Mouse (Mus musculus): ENCODE data around the gene Foxd1. TPM values are rescaled to one million over a fixed set of nuclear protein-coding genes. Genes with fewer than 3 reads are reported as not detected.

The Foxd1 gene
- polyA plus RNA-seq, 1 experiment: 0.37 TPM

GRCm38 (mm10) chr13:98377746-98378145 lies 23.7 kb downstream of the Foxd1 start:
- no peaks in the 10 kb centered on the region for H3K36me3 ChIP-seq (ENCODE audit: control insufficient read depth, insufficient read depth)
- H3ac ChIP-seq (ENCODE audit: control insufficient read depth, insufficient read length): no peak overlapping the region
- H3K4me2 ChIP-seq (ENCODE audit: low read depth): no peak overlapping the region
- H3K79me2 ChIP-seq (ENCODE audit: control insufficient read depth, insufficient read depth): no peaks in the 10 kb centered on the region
- no peak for TF ChIP-seq TCF12 (IDR thresholded peaks at IDR 0.05; ENCODE audit: insufficient read depth, poor library complexity, severe bottlenecking)
- TF ChIP-seq POLR2AphosphoS2 (IDR thresholded peaks at IDR 0.05; ENCODE audit: insufficient read length, low read depth): no peak
- no peak for TF ChIP-seq MAX (IDR thresholded peaks at IDR 0.05; ENCODE audit: low read depth)
- no peak for TF ChIP-seq USF1 (IDR thresholded peaks at IDR 0.05; ENCODE audit: low read depth)
- H3K27me3 ChIP-seq (ENCODE audit: control insufficient read depth, insufficient read depth, insufficient read length): no peaks in the 10 kb centered on the region
- H3K4me3 ChIP-seq: no peak overlapping the region

- Histone ChIP-seq H3K79me2 (ENCODE audit: control insufficient read depth, insufficient read depth) (no peaks in the 10 kb centered on the region), H3K36me3 (ENCODE audit: control insufficient read depth, insufficient read depth) (no peaks in the 10 kb centered on the region), H3K27me3 (ENCODE audit: control insufficient read depth, insufficient read depth, insufficient read length) (no peaks in the 10 kb centered on the region), H3K4me3 (no peak overlapping the region), H3K4me2 (ENCODE audit: low read depth) (no peak overlapping the region), H3ac (ENCODE audit: control insufficient read depth, insufficient read length) (no peak overlapping the region)
- no peak for TF ChIP-seq TCF3 (IDR thresholded peaks at IDR 0.05; ENCODE audit: insufficient read length, low read depth)
- no peak for TF ChIP-seq TCF12 (IDR thresholded peaks at IDR 0.05; ENCODE audit: insufficient read depth, poor library complexity, severe bottlenecking)
- no peak for TF ChIP-seq CEBPB (IDR thresholded peaks at IDR 0.05; ENCODE audit: insufficient read depth, poor library complexity, severe bottlenecking)
- TF ChIP-seq MAX (IDR thresholded peaks at IDR 0.05; ENCODE audit: low read depth): no peak
- no peak for TF ChIP-seq E2F4 (IDR thresholded peaks at IDR 0.05; ENCODE audit: insufficient read depth)
- TF ChIP-seq POLR2A (IDR thresholded peaks at IDR 0.05; ENCODE audit: insufficient read length, low read depth): no peak
- TF ChIP-seq MYOG (IDR thresholded peaks at IDR 0.05; ENCODE audit: control insufficient read depth in 1 of 3, insufficient read depth in 1 of 3, insufficient read length in 2 of 3, low read depth in 2 of 3): no peak
Observed at GRCm38 (mm10) chr13:98382751-98383150, 28.7 kb downstream of the Foxd1 start.

GRCm38 (mm10) chr13:98383911-98384498 lies 30.0 kb downstream of the Foxd1 start:
- Histone ChIP-seq H3K79me2 (ENCODE audit: control insufficient read depth, insufficient read depth) (no peaks in the 10 kb centered on the region), H3K4me3 (no peak overlapping the region), H3ac (ENCODE audit: control insufficient read depth, insufficient read length) (no peak overlapping the region), H3K4me2 (ENCODE audit: low read depth) (no peak overlapping the region), H3K27me3 (ENCODE audit: control insufficient read depth, insufficient read depth, insufficient read length) (no peaks in the 10 kb centered on the region), H3K36me3 (ENCODE audit: control insufficient read depth, insufficient read depth) (no peaks in the 10 kb centered on the region)
- TF ChIP-seq MAX (IDR thresholded peaks at IDR 0.05; ENCODE audit: low read depth): no peak

- H3K4me2 ChIP-seq (ENCODE audit: low read depth): no peak overlapping the region
- H3K4me3 ChIP-seq: no peak overlapping the region
- no peak for TF ChIP-seq POLR2AphosphoS2 (IDR thresholded peaks at IDR 0.05; ENCODE audit: insufficient read length, low read depth)
- TF ChIP-seq POLR2A (IDR thresholded peaks at IDR 0.05; ENCODE audit: insufficient read length, low read depth): no peak
- TF ChIP-seq TCF3 (IDR thresholded peaks at IDR 0.05; ENCODE audit: insufficient read length, low read depth): no peak
- TF ChIP-seq MAX (IDR thresholded peaks at IDR 0.05; ENCODE audit: low read depth): no peak
- TF ChIP-seq CEBPB (IDR thresholded peaks at IDR 0.05; ENCODE audit: insufficient read depth, poor library complexity, severe bottlenecking): no peak
- no peak for TF ChIP-seq MYOG (IDR thresholded peaks at IDR 0.05; ENCODE audit: control insufficient read depth in 1 of 3, insufficient read depth in 1 of 3, insufficient read length in 2 of 3, low read depth in 2 of 3)
- TF ChIP-seq USF1 (IDR thresholded peaks at IDR 0.05; ENCODE audit: low read depth): no peak
- no peak for TF ChIP-seq REST (IDR thresholded peaks at IDR 0.05; ENCODE audit: insufficient read depth, insufficient read length)
- no peak for TF ChIP-seq MYOD1 (IDR thresholded peaks at IDR 0.05; ENCODE audit: control insufficient read depth in 1 of 3, insufficient read length in 2 of 3, low read depth in 2 of 3)
- H3K36me3 ChIP-seq (ENCODE audit: control insufficient read depth, insufficient read depth): no peaks in the 10 kb centered on the region
- H3K27me3 ChIP-seq (ENCODE audit: control insufficient read depth, insufficient read depth, insufficient read length): no peaks in the 10 kb centered on the region
- H3K79me2 ChIP-seq (ENCODE audit: control insufficient read depth, insufficient read depth): no peaks in the 10 kb centered on the region
- no peak overlapping the region for H3ac ChIP-seq (ENCODE audit: control insufficient read depth, insufficient read length)
Observed at GRCm38 (mm10) chr13:98385877-98386276, 31.8 kb downstream of the Foxd1 start.

DNA sequence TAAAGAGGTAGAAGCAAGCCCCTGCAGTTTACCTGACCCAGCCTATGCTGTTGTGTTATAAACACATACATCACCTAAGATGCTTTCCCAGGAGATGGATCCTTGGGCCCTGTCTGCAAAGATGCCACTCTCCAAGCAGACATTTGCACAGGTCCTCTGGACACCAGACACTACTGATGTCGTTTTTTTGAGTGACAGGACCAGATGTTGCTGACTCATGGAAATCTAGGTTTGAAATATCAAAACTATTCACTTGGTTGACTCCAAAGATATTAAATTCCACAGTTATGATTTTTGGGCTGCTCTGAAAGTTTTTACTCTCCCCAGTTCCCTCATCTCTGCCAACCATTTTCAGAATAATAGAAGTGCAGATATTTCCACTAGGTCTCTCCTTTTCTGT lies 35.0 kb downstream of the Foxd1 start:
- H3K79me2 ChIP-seq (ENCODE audit: control insufficient read depth, insufficient read depth): no peaks in the 10 kb centered on the region
- H3ac ChIP-seq (ENCODE audit: control insufficient read depth, insufficient read length): no peak overlapping the region
- H3K36me3 ChIP-seq (ENCODE audit: control insufficient read depth, insufficient read depth): no peaks in the 10 kb centered on the region
- no peak overlapping the region for H3K4me3 ChIP-seq
- H3K27me3 ChIP-seq (ENCODE audit: control insufficient read depth, insufficient read depth, insufficient read length): peaks cover 20% of the 10 kb centered on the region
- TF ChIP-seq USF1 (IDR thresholded peaks at IDR 0.05; ENCODE audit: low read depth): no peak
- TF ChIP-seq MYOD1 (IDR thresholded peaks at IDR 0.05; ENCODE audit: control insufficient read depth in 1 of 3, insufficient read length in 2 of 3, low read depth in 2 of 3): peak in 2 of 3 experiments; percentile 59 to 65
- peak overlapping the region; percentile 0 for H3K4me2 ChIP-seq (ENCODE audit: low read depth)

- H3K27me3 ChIP-seq (ENCODE audit: control insufficient read depth, insufficient read depth, insufficient read length): peaks cover 22% of the 10 kb centered on the region
- peak overlapping the region; percentile 71 for H3K4me2 ChIP-seq (ENCODE audit: low read depth)
- no peaks in the 10 kb centered on the region for H3K36me3 ChIP-seq (ENCODE audit: control insufficient read depth, insufficient read depth)
- TF ChIP-seq POLR2A (IDR thresholded peaks at IDR 0.05; ENCODE audit: insufficient read length, low read depth) (no peak), REST (IDR thresholded peaks at IDR 0.05; ENCODE audit: insufficient read depth, insufficient read length) (no peak), CEBPB (IDR thresholded peaks at IDR 0.05; ENCODE audit: insufficient read depth, poor library complexity, severe bottlenecking) (peak; percentile 47; the same call in 1 of the 2 replicates), E2F4 (IDR thresholded peaks at IDR 0.05; ENCODE audit: insufficient read depth) (no peak), TCF12 (IDR thresholded peaks at IDR 0.05; ENCODE audit: insufficient read depth, poor library complexity, severe bottlenecking) (peak; percentile 60), MYOG (IDR thresholded peaks at IDR 0.05; ENCODE audit: control insufficient read depth in 1 of 3, insufficient read depth in 1 of 3, insufficient read length in 2 of 3, low read depth in 2 of 3) (peak in 1 of 3 experiments; percentile 55), MYOD1 (IDR thresholded peaks at IDR 0.05; ENCODE audit: control insufficient read depth in 1 of 3, insufficient read length in 2 of 3, low read depth in 2 of 3) (peak in 2 of 3 experiments; percentile 51 to 56), USF1 (IDR thresholded peaks at IDR 0.05; ENCODE audit: low read depth) (no peak)
- no peak overlapping the region for H3ac ChIP-seq (ENCODE audit: control insufficient read depth, insufficient read length)
- H3K79me2 ChIP-seq (ENCODE audit: control insufficient read depth, insufficient read depth): no peaks in the 10 kb centered on the region
- no peak overlapping the region for H3K4me3 ChIP-seq
Observed at GRCm38 (mm10) chr13:98390363-98390762, 36.3 kb downstream of the Foxd1 start.

Data from myocyte (in vitro differentiated cells).